Mouse (Mus musculus) limb, embryonic 14.5 days (tissue): ENCODE results near the gene Fbxl5. TPM values are rescaled to one million over a fixed set of nuclear protein-coding genes. Genes with fewer than 3 reads are reported as not detected.

Experiments used
- ATAC-seq: fragments of 200-750 bp; cut with Nextera tagmentation; 2 replicates; pipeline ENCODE4 v1.8.0; 2017; ENCODE audit warnings: low read depth, moderate number of reproducible peaks, moderate TSS enrichment; ENCODE audit not compliant: low FRiP score
- DNase-seq: peaks from one replicate; pipeline ENCODE4 v3.0.0-alpha.2; 2015; ENCODE audit warnings: low spot score
- H3K27ac ChIP-seq: fragments of 300-500 bp; sonication (generic); replicated peaks from 2 replicates; pipeline ENCODE4 v1.5.1; 2014; ENCODE audit warnings: low read depth, mild to moderate bottlenecking, low read length, moderate library complexity, mixed read lengths
- H3K27me3 ChIP-seq: fragments of 300-500 bp; sonication (generic); 2 replicates; pipeline ENCODE4 v1.6.1; 2014; ENCODE audit warnings: low read length, mixed read lengths; ENCODE audit not compliant: control insufficient read depth, insufficient read depth
- H3K36me3 ChIP-seq: fragments of 300-500 bp; sonication (generic); 2 replicates; pipeline ENCODE4 v1.6.1; 2014; ENCODE audit warnings: mild to moderate bottlenecking, low read length, moderate library complexity, mixed read lengths; ENCODE audit not compliant: control insufficient read depth, insufficient read depth
- H3K4me1 ChIP-seq: fragments of 300-500 bp; sonication (generic); 2 replicates; pipeline ENCODE4 v1.6.1; 2014; ENCODE audit warnings: antibody characterized with exemption, low read length, mixed read lengths; ENCODE audit not compliant: control insufficient read depth, insufficient read depth
- H3K4me2 ChIP-seq: fragments of 300-500 bp; sonication (generic); replicated peaks from 2 replicates; pipeline ENCODE4 v1.6.1; 2014; ENCODE audit warnings: low read depth, mild to moderate bottlenecking, low read length, moderate library complexity; ENCODE audit not compliant: severe bottlenecking
- H3K4me3 ChIP-seq: fragments of 300-500 bp; sonication (generic); replicated peaks from 2 replicates; pipeline ENCODE4 v1.5.1; 2014; ENCODE audit warnings: low read length
- H3K9ac ChIP-seq: fragments of 300-500 bp; sonication (generic); 2 replicates; pipeline ENCODE4 v1.6.1; 2014; ENCODE audit warnings: mild to moderate bottlenecking, low read depth, low read length, moderate library complexity; ENCODE audit not compliant: severe bottlenecking
- H3K9me3 ChIP-seq: fragments of 300-500 bp; sonication (generic); 2 replicates; pipeline ENCODE4 v1.6.1; 2016; ENCODE audit warnings: low read length; ENCODE audit not compliant: control insufficient read depth
- POLR2A ChIP-seq: fragments of 200-500 bp; IDR thresholded peaks from 2 replicates; pipeline ENCODE4 v1.8.0; 2012; ENCODE audit warnings: inconsistent platforms, mild to moderate bottlenecking, moderate library complexity, borderline replicate concordance; ENCODE audit not compliant: insufficient read depth, insufficient read length; ENCODE audit errors: extremely low read depth
- WGBS: fragments of 180-500 bp; shearing (Covaris S2); extraction: QIAGEN DNeasy Blood & Tissue Kit; methylation state at CpG from one replicate; pipeline ENCODE4 v1.1.7; 2014; 5-methylcytosine and 5-hydroxymethylcytosine counted together
- polyA plus RNA-seq, 2 experiments: library from polyadenylated mRNA; depleted of rRNA in 1 of 2; stranded (reverse) in 1 of 2; unstranded in 1 of 2; fragments of >200 nt; fragmentation: Nextera tagmentation in 1 of 2; extraction: Ambion mirVana in 1 of 2; gene quantifications; 2 replicates each; pipeline versions ENCODE4 v1.2.1 to v1.2.3; 2012 to 2014

Fbxl5 gene
- polyA plus RNA-seq, 2 experiments, result 39.5 to 58.7 TPM

DNA sequence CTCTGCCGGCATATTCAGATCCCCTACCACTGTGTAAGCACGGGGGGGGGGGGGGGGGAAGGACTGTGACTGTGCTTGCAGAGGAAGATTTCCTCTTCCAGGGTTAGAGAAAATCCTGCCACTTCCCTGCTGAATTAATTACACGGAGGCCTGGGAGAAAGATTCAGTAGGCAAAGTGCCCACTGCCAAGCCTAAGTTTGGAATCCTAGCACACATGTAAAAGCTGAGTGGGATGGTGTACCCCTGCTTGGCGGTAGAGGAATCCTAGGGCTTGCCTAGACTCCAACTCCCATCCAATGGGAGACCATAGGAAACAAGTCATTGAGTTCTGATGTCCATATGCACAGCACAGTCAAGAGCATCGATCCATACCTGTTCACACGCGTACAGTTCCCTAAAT is 97.6 kb downstream of the Fbxl5 start:
- H3K27ac ChIP-seq, result no peak overlapping the region
- DNase-seq, result no peak
- no peak overlapping the region for H3K4me2 ChIP-seq
- H3K27me3 ChIP-seq, result no peaks in the 10 kb centered on the region
- peaks cover 48% of the 10 kb centered on the region for H3K36me3 ChIP-seq
- H3K9me3 ChIP-seq, result no peaks in the 10 kb centered on the region
- WGBS, result 88% methylated on average over 7 of the region's 7 CpGs
- no peak overlapping the region for H3K9ac ChIP-seq
- H3K4me3 ChIP-seq, result no peak overlapping the region
- H3K4me1 ChIP-seq, result no peaks in the 10 kb centered on the region
- TF ChIP-seq POLR2A, result no peak
- ATAC-seq, result no peak

DNA sequence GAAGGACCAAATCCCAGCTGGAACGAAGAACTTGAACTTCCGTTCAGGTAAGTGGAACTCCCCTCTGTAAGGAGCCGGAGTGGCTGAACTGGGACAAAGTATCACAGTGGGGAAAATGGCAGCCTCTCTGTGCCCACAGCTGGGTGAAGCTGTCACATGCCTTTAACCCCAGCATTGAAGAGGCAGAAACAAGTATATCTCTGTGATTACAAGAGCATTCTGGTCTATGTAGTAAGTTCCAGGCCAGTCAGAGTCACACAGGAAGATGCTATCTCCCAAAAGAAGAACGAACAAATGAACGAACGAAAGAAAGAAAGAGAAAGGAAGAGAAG is 99.0 kb downstream of the Fbxl5 start:
- Histone ChIP-seq H3K36me3 (peaks cover 58% of the 10 kb centered on the region), H3K4me3 (no peak overlapping the region), H3K27ac (no peak overlapping the region), H3K27me3 (no peaks in the 10 kb centered on the region), H3K4me2 (no peak overlapping the region), H3K9me3 (no peaks in the 10 kb centered on the region), H3K4me1 (no peaks in the 10 kb centered on the region), H3K9ac (no peak overlapping the region)
- no peak for DNase-seq
- TF ChIP-seq POLR2A, result no peak
- WGBS, result 96% methylated on average over 6 of the region's 6 CpGs
- no peak for ATAC-seq

DNA sequence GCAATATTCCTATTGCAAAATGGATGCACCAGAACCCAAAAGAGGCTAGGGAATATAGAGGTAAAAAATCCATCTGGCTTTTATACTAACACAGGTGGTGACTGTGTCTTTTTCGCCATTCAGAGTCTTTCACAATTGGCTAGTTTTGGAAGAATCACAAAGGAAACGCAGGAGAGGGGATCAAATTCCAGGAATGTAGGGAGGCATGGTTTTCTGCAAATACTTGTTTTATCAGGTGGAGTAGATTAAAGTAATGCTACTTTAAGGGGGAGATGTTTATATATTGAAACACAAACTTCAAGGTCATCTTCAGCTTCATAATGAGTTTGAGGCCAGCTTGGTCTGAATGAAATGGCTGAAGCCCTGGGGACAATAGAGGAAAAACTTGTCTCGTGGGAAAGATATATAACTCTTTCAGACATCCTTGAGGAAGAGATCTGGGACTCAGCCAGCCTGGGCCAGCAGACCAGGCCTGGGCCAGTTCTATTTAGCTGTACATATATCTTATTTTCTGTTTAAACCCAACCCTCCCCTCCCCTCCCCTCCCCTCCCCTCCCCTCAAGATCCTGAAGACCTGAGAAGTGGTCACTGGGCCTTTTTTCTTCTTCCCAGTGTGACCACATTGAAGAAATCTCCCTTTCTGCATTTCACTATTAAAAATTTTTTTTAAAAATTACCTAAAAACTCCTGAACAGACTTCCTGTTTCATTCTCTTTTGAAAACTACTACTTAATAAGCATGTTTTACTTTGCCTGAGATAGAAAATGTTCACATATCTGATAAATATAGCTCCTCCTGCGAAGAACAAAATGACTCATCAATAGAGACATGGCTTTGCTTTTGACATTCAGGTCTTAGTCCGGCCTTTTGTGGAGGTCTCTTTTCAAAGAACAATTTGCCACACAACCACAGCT is 99.6 kb downstream of the Fbxl5 start:
- TF ChIP-seq POLR2A, result no peak
- no peaks in the 10 kb centered on the region for H3K27me3 ChIP-seq
- no peak for ATAC-seq
- no peak overlapping the region for H3K9ac ChIP-seq
- no peak overlapping the region for H3K27ac ChIP-seq
- DNase-seq, result no peak
- no peak overlapping the region for H3K4me3 ChIP-seq
- no peaks in the 10 kb centered on the region for H3K4me1 ChIP-seq
- no peaks in the 10 kb centered on the region for H3K9me3 ChIP-seq
- 68% methylated on average over 5 of the region's 5 CpGs for WGBS
- H3K36me3 ChIP-seq, result peaks cover 55% of the 10 kb centered on the region
- no peak overlapping the region for H3K4me2 ChIP-seq

DNA sequence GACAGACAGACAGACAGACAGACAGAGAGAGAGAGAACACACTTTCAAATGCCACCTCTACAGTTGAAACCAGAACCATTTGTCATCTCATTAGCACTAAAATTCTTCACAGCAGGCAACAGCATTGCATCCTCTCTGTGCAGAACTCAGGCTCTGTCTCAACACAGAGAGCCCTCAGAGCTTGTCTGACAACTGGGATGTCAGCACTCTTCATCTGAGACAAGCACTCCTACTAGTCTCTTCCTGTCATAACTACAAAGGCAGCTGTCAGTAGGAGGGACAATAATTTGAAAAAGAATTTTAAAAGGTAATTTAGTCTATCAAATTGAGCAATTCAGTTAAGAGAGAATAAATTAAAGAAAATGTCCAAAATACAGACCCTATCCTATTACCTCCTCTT is 122.2 kb downstream of the Fbxl5 start:
- Histone ChIP-seq H3K27ac (no peak overlapping the region), H3K9ac (no peak overlapping the region), H3K27me3 (no peaks in the 10 kb centered on the region), H3K4me1 (no peaks in the 10 kb centered on the region), H3K4me3 (no peak overlapping the region), H3K36me3 (peaks cover 67% of the 10 kb centered on the region), H3K9me3 (no peaks in the 10 kb centered on the region), H3K4me2 (no peak overlapping the region)
- DNase-seq (no peak), ATAC-seq (no peak)
- TF ChIP-seq POLR2A, result no peak

DNA sequence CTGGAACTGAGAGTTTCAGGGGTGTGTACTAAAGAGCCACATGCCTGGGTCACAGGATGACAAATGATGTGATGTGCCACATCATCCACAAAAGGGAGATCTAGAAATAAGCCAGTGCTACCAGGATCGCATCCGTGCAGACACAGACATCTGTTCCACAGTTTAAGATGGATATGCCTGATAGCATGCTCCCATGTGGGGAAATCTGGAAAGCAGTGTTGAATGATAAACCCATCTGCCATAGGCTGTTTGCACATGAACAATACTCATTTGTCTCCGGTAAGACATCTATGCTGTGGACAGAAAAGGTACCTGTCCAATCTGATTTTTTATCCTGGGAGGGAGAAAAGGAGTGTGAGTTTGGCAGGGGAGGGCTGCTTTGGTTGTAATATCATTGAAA is 124.3 kb downstream of the Fbxl5 start:
- Histone ChIP-seq H3K36me3 (peaks cover 54% of the 10 kb centered on the region), H3K4me3 (no peak overlapping the region), H3K9me3 (no peaks in the 10 kb centered on the region), H3K4me2 (no peak overlapping the region), H3K4me1 (no peaks in the 10 kb centered on the region), H3K9ac (no peak overlapping the region), H3K27me3 (no peaks in the 10 kb centered on the region), H3K27ac (no peak overlapping the region)
- ATAC-seq (no peak), DNase-seq (no peak)
- no peak for TF ChIP-seq POLR2A
- 88% methylated on average over 3 of the region's 3 CpGs for WGBS

Other genes with a start within 250 kb of the Fbxl5 start
- 9.5 and 11.1 TPM in 2 replicates for gene Cc2d2a, start 159.3 kb downstream of the Fbxl5 start, polyA plus RNA-seq (2012; rRNA removed)
- gene Cc2d2a, start 159.3 kb downstream of the Fbxl5 start, polyA plus RNA-seq (2014; fragmentation: Nextera tagmentation; extraction: Ambion mirVana), result 8.6 and 9.7 TPM in 2 replicates
- gene Bst1, start 2.8 kb downstream of the Fbxl5 start, polyA plus RNA-seq (2012; rRNA removed), result 0.10 and 0.16 TPM in 2 replicates
- 0.12 TPM in 1 of 2 replicates, not detected in the other for gene Bst1, start 2.8 kb downstream of the Fbxl5 start, polyA plus RNA-seq (2014; fragmentation: Nextera tagmentation; extraction: Ambion mirVana)
- 5.3 and 6.5 TPM in 2 replicates for gene Cd38, start 46.9 kb upstream of the Fbxl5 start, polyA plus RNA-seq (2012; rRNA removed)
- gene Cd38, start 46.9 kb upstream of the Fbxl5 start, polyA plus RNA-seq (2014; fragmentation: Nextera tagmentation; extraction: Ambion mirVana), result 7.4 and 7.7 TPM in 2 replicates
- gene Gm7879, start 91.5 kb upstream of the Fbxl5 start, polyA plus RNA-seq (2012; rRNA removed), result 0.38 TPM in 2 replicates
- 0.70 TPM in 1 of 2 replicates, not detected in the other for gene Gm7879, start 91.5 kb upstream of the Fbxl5 start, polyA plus RNA-seq (2014; fragmentation: Nextera tagmentation; extraction: Ambion mirVana)
- gene Fgfbp1, start 160.1 kb upstream of the Fbxl5 start, polyA plus RNA-seq (2012; rRNA removed), result 19.3 and 34.1 TPM in 2 replicates
- 64.8 and 92.0 TPM in 2 replicates for gene Fgfbp1, start 160.1 kb upstream of the Fbxl5 start, polyA plus RNA-seq (2014; fragmentation: Nextera tagmentation; extraction: Ambion mirVana)